Mouse (Mus musculus) heart, adult 2 months (tissue): Measurements from ENCODE around the gene Crtc1.

ENCODE experiments used
- CTCF ChIP-seq: fragments of 200-600 bp; IDR thresholded peaks from 2 replicates; pipeline ENCODE4 v1.8.1; 2022; ENCODE audit warnings: antibody characterized with exemption, mild to moderate bottlenecking, moderate library complexity
- EP300 ChIP-seq: fragments of 200-500 bp; IDR thresholded peaks from 2 replicates; pipeline ENCODE4 v1.6.1; 2011; ENCODE audit warnings: low read depth, low read length, control low read depth; ENCODE audit not compliant: insufficient read depth
- POLR2A ChIP-seq: fragments of 200-500 bp; IDR thresholded peaks from 2 replicates; pipeline ENCODE4 v1.6.1; 2011; ENCODE audit warnings: mild to moderate bottlenecking, low read depth, low read length, control low read depth; ENCODE audit not compliant: insufficient read depth

GRCm38 (mm10) chr8:70456996-70457395 is 17.6 kb upstream of the Crtc1 start:
- TF ChIP-seq POLR2A (no peak), CTCF (no peak), EP300 (no peak)
